Mouse (Mus musculus) midbrain, embryonic 13.5 days (tissue): ENCODE data around the gene Ppp1ca. TPM values are rescaled to one million over a fixed set of nuclear protein-coding genes. Genes with fewer than 3 reads are reported as not detected.
A peak's percentile ranks its signal among the peaks of the same experiment; 100 is the strongest.

ENCODE experiments used
- ATAC-seq: fragments of 200-750 bp; cut with Nextera tagmentation; 2 replicates; pipeline ENCODE4 v1.8.0; 2017; ENCODE audit warnings: mild to moderate bottlenecking, moderate TSS enrichment, moderate library complexity
- H3K27ac ChIP-seq: fragments of 300-500 bp; sonication (generic); 2 replicates; pipeline ENCODE4 v1.5.1; 2015; ENCODE audit warnings: inconsistent platforms, mild to moderate bottlenecking, moderate library complexity
- H3K27me3 ChIP-seq: fragments of 300-500 bp; sonication (generic); 2 replicates; pipeline ENCODE4 v1.6.1; 2015; ENCODE audit warnings: mild to moderate bottlenecking, inconsistent platforms
- H3K36me3 ChIP-seq: fragments of 300-500 bp; sonication (generic); 2 replicates; pipeline ENCODE4 v1.6.1; 2015; ENCODE audit warnings: mild to moderate bottlenecking, inconsistent platforms
- H3K4me1 ChIP-seq: fragments of 300-500 bp; sonication (generic); replicated peaks from 2 replicates; pipeline ENCODE4 v1.6.1; 2015; ENCODE audit warnings: inconsistent platforms
- H3K4me2 ChIP-seq: fragments of 300-500 bp; sonication (generic); replicated peaks from 2 replicates; pipeline ENCODE4 v1.6.1; 2015; ENCODE audit warnings: moderate library complexity, mild to moderate bottlenecking, inconsistent platforms
- H3K4me3 ChIP-seq: fragments of 300-500 bp; sonication (generic); replicated peaks from 2 replicates; pipeline ENCODE4 v1.5.1; 2015; ENCODE audit warnings: mild to moderate bottlenecking, inconsistent platforms
- H3K9ac ChIP-seq: fragments of 300-500 bp; sonication (generic); replicated peaks from 2 replicates; pipeline ENCODE4 v1.6.1; 2015; ENCODE audit warnings: mild to moderate bottlenecking, inconsistent platforms
- H3K9me3 ChIP-seq: fragments of 300-500 bp; sonication (generic); 2 replicates; pipeline ENCODE4 v1.6.1; 2016; ENCODE audit warnings: mild to moderate bottlenecking, inconsistent platforms
- whole genome bisulfite sequencing: fragments of 180-500 bp; shearing (Covaris S2); methylation state at CpG from one replicate; pipeline ENCODE4 v1.1.7; 2015; 5-methylcytosine and 5-hydroxymethylcytosine counted together
- polyA plus RNA-seq: library from polyadenylated mRNA; unstranded; fragments of >200 nt; fragmentation: Nextera tagmentation; extraction: Ambion mirVana; gene quantifications from 2 replicates; pipeline ENCODE4 v1.2.1, GENCODE M21; 2015

Ppp1ca gene
- polyA plus RNA-seq, 1 experiment from 2014 or later: 651 TPM

DNA sequence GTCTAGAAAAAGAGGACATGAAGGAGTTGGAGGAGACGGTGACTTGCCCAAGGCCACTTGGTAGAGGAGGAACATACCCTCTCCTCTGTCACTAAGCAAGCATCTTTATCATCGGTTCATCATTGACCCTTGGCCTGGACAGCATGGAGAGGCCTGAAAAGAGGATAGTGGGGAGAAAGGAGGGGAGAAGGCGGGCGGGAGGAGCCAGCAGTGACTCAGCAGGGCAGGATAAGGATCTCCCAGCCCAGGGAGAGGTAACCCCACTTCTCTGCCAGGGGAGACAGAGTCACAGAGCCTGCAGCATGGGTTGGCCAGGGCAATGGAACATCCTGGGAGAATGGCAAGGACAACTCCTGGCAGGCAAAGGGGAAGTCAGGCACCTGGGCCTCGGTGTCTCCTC, 16.7 kb downstream of the Ppp1ca start:
- 67% methylated on average over 5 of the region's 5 CpGs for WGBS
- H3K27me3 ChIP-seq: peaks cover 49% of the 10 kb centered on the region
- peaks cover 12% of the 10 kb centered on the region for H3K4me1 ChIP-seq
- H3K9me3 ChIP-seq: no peaks in the 10 kb centered on the region
- no peak overlapping the region for H3K4me3 ChIP-seq
- H3K27ac ChIP-seq: no peak overlapping the region
- no peak for ATAC-seq
- H3K36me3 ChIP-seq: no peaks in the 10 kb centered on the region
- H3K9ac ChIP-seq: no peak overlapping the region
- no peak overlapping the region for H3K4me2 ChIP-seq

DNA sequence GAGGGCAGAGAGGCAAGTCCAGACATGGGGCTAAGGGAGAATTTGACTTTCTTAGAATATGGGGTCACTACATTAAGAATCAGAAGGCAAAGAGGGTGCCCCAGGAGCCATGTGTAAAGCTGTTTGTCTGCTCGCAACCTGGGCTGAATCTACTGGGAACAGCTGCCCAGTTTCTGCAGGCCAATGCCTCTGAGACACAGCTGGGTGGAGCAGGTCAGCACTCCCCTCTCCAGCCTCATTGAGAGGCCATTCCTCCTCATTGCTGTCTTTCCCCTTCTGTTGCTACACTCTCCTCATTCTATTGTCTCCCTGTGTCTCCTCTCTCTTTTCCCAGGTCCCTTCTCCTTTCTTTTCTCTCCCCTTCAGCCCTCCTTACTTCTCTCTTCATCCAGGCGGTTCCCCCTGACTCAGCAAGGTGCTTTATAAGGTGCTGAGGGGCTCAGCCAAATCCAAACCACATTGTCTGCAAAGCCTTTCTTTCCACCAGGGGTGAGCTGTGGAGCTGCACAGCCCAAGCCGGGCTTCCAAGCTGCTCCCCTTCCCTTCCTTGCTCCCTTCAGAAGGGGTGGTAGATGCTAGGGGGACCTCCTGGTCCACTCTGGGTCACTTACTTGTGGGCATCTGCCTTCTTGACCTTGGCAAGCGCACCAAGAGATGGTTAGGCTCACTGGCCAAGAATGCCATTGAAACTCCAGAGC, 20.2 kb downstream of the Ppp1ca start:
- Histone ChIP-seq H3K9me3 (no peaks in the 10 kb centered on the region), H3K4me2 (no peak overlapping the region), H3K9ac (no peak overlapping the region), H3K4me1 (peaks cover 41% of the 10 kb centered on the region), H3K36me3 (no peaks in the 10 kb centered on the region), H3K4me3 (no peak overlapping the region), H3K27ac (no peak overlapping the region), H3K27me3 (peaks cover 62% of the 10 kb centered on the region)
- no peak for ATAC-seq
- 29% methylated on average over 4 of the region's 4 CpGs for WGBS

DNA sequence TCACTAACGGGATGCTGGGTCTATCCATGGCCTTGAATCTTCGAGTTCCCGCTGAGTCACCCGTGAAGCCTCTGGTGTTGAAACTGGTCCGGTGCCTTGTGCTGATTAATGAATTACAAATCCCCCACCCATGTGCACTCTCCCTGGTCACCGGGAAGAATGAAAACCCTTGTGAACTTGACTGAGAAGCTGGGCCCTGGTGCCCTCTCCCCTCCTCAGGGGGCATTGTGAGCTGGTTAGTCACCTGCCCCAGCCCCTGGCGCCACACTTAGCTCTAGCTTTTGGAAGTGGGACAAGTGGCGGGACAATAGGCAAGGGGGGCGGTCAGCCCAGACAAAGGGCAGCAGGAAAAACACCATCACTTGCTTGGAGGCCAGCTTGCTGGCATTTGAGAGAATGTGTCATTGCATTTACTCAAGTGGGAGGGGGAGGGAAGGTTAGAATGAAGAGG, 21.7 kb downstream of the Ppp1ca start:
- Histone ChIP-seq H3K36me3 (no peaks in the 10 kb centered on the region), H3K27me3 (peaks cover 78% of the 10 kb centered on the region), H3K4me1 (peaks cover 44% of the 10 kb centered on the region), H3K9ac (0 out of 2 replicates have a peak overlapping the region, but pooled peaks have one; percentile 7), H3K9me3 (no peaks in the 10 kb centered on the region), H3K4me3 (no peak overlapping the region), H3K4me2 (peak overlapping the region; percentile 96), H3K27ac (no peak overlapping the region)
- ATAC-seq: no peak
- WGBS: 6% methylated on average over 9 of the region's 9 CpGs

DNA sequence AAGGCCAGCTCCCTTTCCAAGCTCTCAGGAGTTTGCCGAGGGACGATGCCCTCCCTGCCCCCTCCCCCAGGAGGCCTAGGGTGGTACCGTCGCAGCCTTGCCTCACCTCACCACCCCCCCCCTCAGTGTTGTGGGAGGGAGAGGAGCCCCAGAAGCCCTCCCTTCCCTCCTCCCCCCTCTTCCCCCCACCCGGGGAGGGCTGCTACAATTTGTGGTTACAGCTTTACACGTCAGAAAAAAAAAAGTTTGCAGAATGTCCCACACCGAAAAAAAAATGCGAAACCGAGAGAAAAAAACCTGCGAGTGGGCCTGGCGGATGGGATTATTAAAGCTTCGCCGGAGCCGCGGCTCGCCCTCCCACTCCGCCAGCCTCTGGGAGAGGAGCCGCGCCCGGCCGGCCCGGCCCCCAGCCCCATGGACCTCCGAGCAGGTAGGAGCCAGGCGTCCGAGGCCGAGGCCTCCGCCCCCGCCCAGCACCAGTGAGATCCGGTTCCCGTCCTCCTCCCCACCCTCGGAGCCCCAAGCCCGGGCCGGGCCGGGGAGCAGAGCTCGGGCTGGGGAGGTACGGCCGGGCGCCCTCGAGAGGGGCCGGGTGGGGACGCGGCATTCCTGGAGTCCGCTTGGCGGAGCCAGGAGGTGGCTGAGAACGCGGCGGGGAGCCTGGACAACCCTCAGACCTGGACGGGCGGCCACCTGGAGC, 22.4 kb downstream of the Ppp1ca start, which contains the start of the genes Clcf1 and AC109138.7:
Gene Clcf1 (plus strand): TSS at position 168 of the 700 bp plus-strand sequence.
Gene AC109138.7 (plus strand): TSS at position 287 of the 700 bp plus-strand sequence.
- peaks cover 44% of the 10 kb centered on the region for H3K4me1 ChIP-seq
- peak within 1 kb of the TSS; percentile 96 for H3K4me2 ChIP-seq
- peak; percentile 66 for ATAC-seq
- H3K9ac ChIP-seq: peak within 1 kb of the TSS; percentile 73
- H3K27me3 ChIP-seq: peaks cover 81% of the 10 kb centered on the region
- no peaks in the 10 kb centered on the region for H3K36me3 ChIP-seq
- peak within 1 kb of the TSS; percentile 56 for H3K4me3 ChIP-seq
- no peak within 1 kb of the TSS for H3K27ac ChIP-seq
- H3K9me3 ChIP-seq: no peaks in the 10 kb centered on the region
- under 1% methylated on average over 49 of the region's 49 CpGs for WGBS

DNA sequence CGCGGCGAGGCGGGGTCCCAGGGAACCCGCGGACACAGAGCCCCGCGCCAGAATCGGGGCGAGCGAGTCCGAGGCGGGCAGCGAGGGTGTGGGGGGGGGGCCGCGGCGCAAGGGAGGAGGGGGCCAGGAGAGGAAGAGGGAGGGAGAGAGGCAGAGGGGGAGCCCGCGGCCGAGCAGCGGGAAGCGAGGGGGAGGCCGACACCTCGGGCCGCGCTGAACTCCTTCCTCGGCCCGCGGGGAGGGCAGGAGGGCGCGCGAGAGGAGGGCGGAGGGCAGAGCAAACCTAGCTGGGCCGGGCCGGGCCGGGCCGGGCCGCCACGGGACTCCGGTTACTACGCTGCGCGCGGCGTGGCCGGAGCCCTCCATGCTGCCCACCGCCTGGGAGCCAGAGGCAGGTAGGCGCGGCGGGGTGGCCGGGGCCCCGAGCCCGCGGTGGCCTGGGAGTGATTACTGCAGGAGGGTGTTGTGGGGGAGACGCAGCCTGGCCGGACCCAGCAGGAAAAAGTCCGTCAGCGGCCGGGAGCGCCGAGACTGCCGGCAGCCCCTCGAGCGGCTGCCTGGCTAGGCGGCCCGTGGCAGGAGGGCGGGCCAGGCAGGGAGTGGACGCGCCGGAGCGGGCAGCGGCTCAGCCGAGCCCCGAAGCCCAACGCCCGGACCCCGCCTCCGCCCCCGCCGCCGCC, 23.0 kb downstream of the Ppp1ca start:
- H3K36me3 ChIP-seq: no peaks in the 10 kb centered on the region
- peak overlapping the region; percentile 96 for H3K4me2 ChIP-seq
- H3K9ac ChIP-seq: peak overlapping the region; percentile 73
- 0% methylated on average over 57 of the region's 81 CpGs for WGBS
- peak; percentile 12; the same call in 1 of the 2 replicates for ATAC-seq
- H3K4me1 ChIP-seq: peaks cover 44% of the 10 kb centered on the region
- peak overlapping the region; percentile 56 for H3K4me3 ChIP-seq
- no peaks in the 10 kb centered on the region for H3K9me3 ChIP-seq
- H3K27me3 ChIP-seq: peaks cover 84% of the 10 kb centered on the region
- no peak overlapping the region for H3K27ac ChIP-seq

DNA sequence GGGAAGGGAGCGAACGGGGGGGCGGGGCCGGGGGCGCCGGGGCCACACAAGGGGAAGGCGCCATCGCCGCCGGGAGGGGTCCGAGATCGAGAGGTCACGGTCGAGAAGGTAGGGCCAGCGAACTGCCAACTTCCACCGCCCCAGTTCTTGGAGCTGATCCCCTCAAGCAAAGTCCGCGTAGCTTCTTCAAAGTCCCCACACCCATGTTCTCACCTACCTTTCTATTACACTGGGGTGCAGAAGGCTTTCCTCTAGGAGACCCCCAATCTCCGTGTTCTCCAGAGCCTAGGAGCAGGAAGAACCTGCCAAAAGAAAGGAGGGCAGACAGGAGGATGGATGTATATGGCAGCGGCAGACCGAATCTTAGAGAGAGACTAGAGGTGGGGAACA, 23.6 kb downstream of the Ppp1ca start:
- Histone ChIP-seq H3K9me3 (no peaks in the 10 kb centered on the region), H3K27ac (no peak overlapping the region), H3K4me3 (peak overlapping the region; percentile 56), H3K4me2 (peak overlapping the region; percentile 96), H3K27me3 (peaks cover 84% of the 10 kb centered on the region), H3K9ac (peak overlapping the region; percentile 73), H3K4me1 (peaks cover 44% of the 10 kb centered on the region), H3K36me3 (no peaks in the 10 kb centered on the region)
- no peak for ATAC-seq
- WGBS: 14% methylated on average over 10 of the region's 21 CpGs

DNA sequence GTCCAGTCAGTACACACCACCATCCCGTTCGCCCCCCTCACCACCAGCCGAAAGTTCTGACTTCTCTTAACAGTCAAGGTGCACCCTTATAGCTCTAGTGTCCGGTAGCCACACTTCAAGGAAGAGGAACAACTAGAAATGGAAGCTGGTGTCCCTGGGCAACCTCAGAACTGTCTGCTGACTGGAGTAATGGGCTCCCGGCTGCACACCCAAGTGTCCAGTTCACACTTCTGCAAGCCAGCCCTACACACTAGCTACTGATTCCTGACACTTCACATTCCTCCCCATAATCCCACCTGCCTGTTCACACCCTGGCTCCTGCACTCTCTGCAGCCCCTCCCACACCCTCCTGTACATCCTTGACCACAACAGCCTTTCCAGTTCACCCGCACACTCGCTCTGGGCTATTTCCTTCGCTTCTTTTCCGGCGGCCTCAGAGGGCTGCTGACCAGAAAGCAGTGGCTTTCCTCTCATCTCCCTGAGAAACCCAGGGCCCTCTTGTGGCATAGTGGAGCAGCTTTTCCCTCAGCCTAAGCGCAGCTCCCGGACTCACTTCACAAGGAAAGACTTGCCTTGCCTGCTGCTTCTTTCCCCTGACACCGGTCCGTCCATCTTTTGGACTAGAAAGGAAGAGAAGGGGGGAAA, 24.3 kb downstream of the Ppp1ca start:
- Histone ChIP-seq H3K36me3 (no peaks in the 10 kb centered on the region), H3K4me3 (no peak overlapping the region; the same call in 1 of the 2 replicates), H3K27ac (no peak overlapping the region), H3K9me3 (no peaks in the 10 kb centered on the region), H3K4me1 (peaks cover 44% of the 10 kb centered on the region), H3K9ac (no peak overlapping the region; the same call in 1 of the 2 replicates), H3K27me3 (peaks cover 80% of the 10 kb centered on the region), H3K4me2 (peak overlapping the region; percentile 28)
- 21% methylated on average over 14 of the region's 14 CpGs for WGBS
- no peak for ATAC-seq

DNA sequence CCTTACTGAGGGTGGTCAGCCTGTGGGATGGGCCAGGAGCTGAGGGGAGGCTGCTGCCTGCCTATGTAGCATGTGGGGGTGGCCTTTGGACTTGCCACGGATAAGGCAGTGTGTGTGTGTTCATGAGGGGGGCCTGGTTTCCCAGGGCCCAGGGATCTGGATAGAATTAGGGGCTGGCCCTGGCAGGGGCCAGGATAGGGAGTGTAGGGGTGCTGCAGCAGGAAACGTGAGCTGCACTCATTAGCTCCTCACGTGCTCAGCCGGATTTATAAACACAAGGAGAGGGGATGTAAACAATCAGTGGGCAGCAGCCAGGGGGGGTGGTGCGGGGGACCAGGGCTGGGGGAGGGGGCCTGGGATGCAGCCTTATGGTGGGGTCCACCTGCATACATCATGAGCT, 25.3 kb downstream of the Ppp1ca start:
- ATAC-seq: no peak
- H3K4me2 ChIP-seq: no peak overlapping the region
- no peaks in the 10 kb centered on the region for H3K9me3 ChIP-seq
- no peaks in the 10 kb centered on the region for H3K36me3 ChIP-seq
- H3K27ac ChIP-seq: no peak overlapping the region
- peaks cover 78% of the 10 kb centered on the region for H3K27me3 ChIP-seq
- H3K4me1 ChIP-seq: peaks cover 44% of the 10 kb centered on the region
- H3K4me3 ChIP-seq: no peak overlapping the region
- WGBS: 15% methylated on average over 5 of the region's 5 CpGs
- H3K9ac ChIP-seq: no peak overlapping the region

DNA sequence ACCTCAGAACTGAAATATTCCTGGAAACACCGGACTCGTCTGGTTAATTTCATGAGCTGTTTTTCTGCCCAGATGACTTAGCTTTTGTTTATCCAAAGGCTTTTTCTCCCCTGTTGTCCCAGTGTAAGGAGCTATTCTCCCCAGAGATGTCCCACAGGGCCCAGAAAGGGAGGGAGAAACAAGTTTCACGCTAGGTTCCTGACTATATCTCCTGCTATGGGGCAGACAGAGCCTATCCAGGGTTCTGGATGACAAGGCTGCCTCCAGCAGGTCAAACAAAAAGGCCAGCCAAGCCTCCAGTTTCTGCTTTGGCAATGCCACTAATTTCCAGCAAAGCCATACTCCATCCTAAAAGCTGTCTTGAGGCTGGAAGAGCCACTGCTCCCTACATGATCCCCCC, 26.0 kb downstream of the Ppp1ca start:
- no peak overlapping the region for H3K27ac ChIP-seq
- H3K4me1 ChIP-seq: peaks cover 39% of the 10 kb centered on the region
- peaks cover 72% of the 10 kb centered on the region for H3K27me3 ChIP-seq
- no peak for ATAC-seq
- no peak overlapping the region for H3K4me2 ChIP-seq
- no peaks in the 10 kb centered on the region for H3K9me3 ChIP-seq
- H3K9ac ChIP-seq: no peak overlapping the region
- H3K4me3 ChIP-seq: no peak overlapping the region
- H3K36me3 ChIP-seq: no peaks in the 10 kb centered on the region
- 44% methylated on average over 3 of the region's 3 CpGs for WGBS

DNA sequence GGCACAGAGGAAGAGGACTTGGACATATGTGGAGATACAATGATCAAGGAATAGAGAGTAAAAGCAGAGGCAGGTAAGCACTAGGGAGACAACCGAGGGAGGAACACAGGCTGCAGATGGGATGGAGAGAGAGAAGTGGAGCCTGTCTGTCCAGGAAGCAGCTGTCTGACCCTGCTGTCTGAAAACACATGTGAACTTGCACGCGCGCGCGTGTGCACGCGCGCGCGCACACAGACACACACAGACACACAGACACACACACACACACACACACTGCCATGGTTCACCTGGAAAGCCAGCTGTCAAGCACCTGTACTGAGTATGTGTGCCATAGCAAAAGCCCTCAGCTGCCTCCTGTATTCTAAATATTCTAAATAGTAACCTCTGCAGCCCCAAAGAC, 26.4 kb downstream of the Ppp1ca start:
- H3K4me1 ChIP-seq: peaks cover 35% of the 10 kb centered on the region
- H3K27me3 ChIP-seq: peaks cover 67% of the 10 kb centered on the region
- no peak overlapping the region for H3K9ac ChIP-seq
- no peak overlapping the region for H3K27ac ChIP-seq
- WGBS: 88% methylated on average over 11 of the region's 11 CpGs
- no peak for ATAC-seq
- no peaks in the 10 kb centered on the region for H3K9me3 ChIP-seq
- no peaks in the 10 kb centered on the region for H3K36me3 ChIP-seq
- H3K4me2 ChIP-seq: no peak overlapping the region
- no peak overlapping the region for H3K4me3 ChIP-seq

DNA sequence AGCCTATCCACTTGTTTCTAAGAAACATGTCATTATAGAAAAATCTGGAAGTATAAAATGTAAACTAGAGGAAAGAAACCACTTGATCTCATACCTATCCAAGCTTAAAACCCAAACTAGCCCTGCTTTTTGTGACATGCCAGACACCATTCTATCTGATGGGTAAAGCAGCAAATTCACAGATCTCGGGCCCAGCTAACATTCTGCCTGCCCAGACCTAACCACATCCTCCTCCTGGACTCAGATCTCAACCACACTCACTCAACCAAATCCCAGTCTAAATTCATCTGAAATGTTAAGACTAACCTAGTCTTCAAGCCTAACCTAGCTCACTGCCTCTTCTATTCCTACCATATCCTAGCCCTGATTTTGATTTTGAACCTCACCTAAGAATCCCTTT, 26.9 kb downstream of the Ppp1ca start:
- ATAC-seq: no peak
- no peak overlapping the region for H3K27ac ChIP-seq
- WGBS: 74% methylated on average over 1 of the region's 1 CpGs
- peaks cover 62% of the 10 kb centered on the region for H3K27me3 ChIP-seq
- H3K4me2 ChIP-seq: no peak overlapping the region
- H3K4me3 ChIP-seq: no peak overlapping the region
- peaks cover 30% of the 10 kb centered on the region for H3K4me1 ChIP-seq
- H3K9me3 ChIP-seq: no peaks in the 10 kb centered on the region
- no peak overlapping the region for H3K9ac ChIP-seq
- no peaks in the 10 kb centered on the region for H3K36me3 ChIP-seq
